Mouse (Mus musculus) ES-E14 (cell line): ENCODE measurements around the gene Cdh26. TPM values are rescaled to one million over a fixed set of nuclear protein-coding genes. Genes with fewer than 3 reads are reported as not detected.

ENCODE experiments used
- DNase-seq: peaks from one replicate; pipeline ENCODE4 v3.0.0-alpha.2; 2013; ENCODE audit warnings: low read depth, low spot score
- H3K27ac ChIP-seq: 2 replicates; pipeline ENCODE4 v1.5.1; 2012; ENCODE audit warnings: low read depth, mild to moderate bottlenecking, low read length, moderate library complexity, mixed read lengths; ENCODE audit not compliant: poor library complexity, insufficient read depth, severe bottlenecking
- H3K36me3 ChIP-seq: 2 replicates; pipeline ENCODE4 v1.6.1; 2012; ENCODE audit warnings: mild to moderate bottlenecking, low read length, moderate library complexity, mixed read lengths; ENCODE audit not compliant: control insufficient read depth, poor library complexity, insufficient read depth, severe bottlenecking
- H3K4me1 ChIP-seq, 2 experiments: fragments of 150-350 bp in 1 of 2; sonication (generic) in 1 of 2; 2 replicates each; pipeline ENCODE4 v1.6.1; 2012; ENCODE audit warnings: low read length in 2 of 2, mild to moderate bottlenecking in 1 of 2, mixed read lengths in 1 of 2; ENCODE audit not compliant: control insufficient read depth in 2 of 2, insufficient read depth in 2 of 2, poor library complexity in 1 of 2
- H3K4me3 ChIP-seq, 2 experiments: fragments of 150-350 bp in 1 of 2; sonication (generic) in 1 of 2; 2 replicates each; pipeline ENCODE4 v1.5.1; 2012; ENCODE audit warnings: low read length in 2 of 2, low read depth in 1 of 2, mild to moderate bottlenecking in 1 of 2, mixed read lengths in 1 of 2; ENCODE audit not compliant: insufficient read depth in 1 of 2, poor library complexity in 1 of 2, severe bottlenecking in 1 of 2
- H3K9ac ChIP-seq: 2 replicates; pipeline ENCODE4 v1.6.1; 2012; ENCODE audit warnings: low read depth, mild to moderate bottlenecking, low read length, mixed read lengths; ENCODE audit not compliant: poor library complexity, insufficient read depth, severe bottlenecking
- H3K9me3 ChIP-seq: fragments of 150-350 bp; sonication (generic); 2 replicates; pipeline ENCODE4 v1.6.1; 2012; ENCODE audit warnings: low read depth, mild to moderate bottlenecking, low read length; ENCODE audit not compliant: control insufficient read depth, insufficient read depth
- CHD2 ChIP-seq: IDR thresholded peaks from 2 replicates; pipeline ENCODE4 v1.6.1; 2014; ENCODE audit warnings: mild to moderate bottlenecking, low read depth, low read length, inconsistent platforms
- HCFC1 ChIP-seq: IDR thresholded peaks from 2 replicates; pipeline ENCODE4 v1.6.1; 2012; ENCODE audit warnings: low read length, inconsistent platforms, borderline replicate concordance; ENCODE audit not compliant: insufficient read depth
- MAFK ChIP-seq: IDR thresholded peaks from 2 replicates; pipeline ENCODE4 v1.6.1; 2014; ENCODE audit warnings: mild to moderate bottlenecking, low read depth, low read length, inconsistent platforms; ENCODE audit not compliant: insufficient read depth
- ZC3H11A ChIP-seq: IDR thresholded peaks from 2 replicates; pipeline ENCODE4 v1.6.1; 2012; ENCODE audit warnings: low read depth, mild to moderate bottlenecking, inconsistent platforms, low read length, borderline replicate concordance
- ZNF384 ChIP-seq: IDR thresholded peaks from 2 replicates; pipeline ENCODE4 v1.6.1; 2012; ENCODE audit warnings: low read depth, low read length, inconsistent platforms
- in situ Hi-C, 2 experiments: fragments of 600-800 bp; cut with MboI; formaldehyde crosslinking; loops; one replicate each; pipeline ENCODE4 v1.15.1; 2025; ENCODE audit warnings: low sequenced_read_pairs in 2 of 2, inconsistent platforms in 1 of 2; ENCODE audit not compliant: unreplicated experiment in 2 of 2
- total RNA-seq: library from RNA; depleted of rRNA; stranded (reverse); fragments of 300-350 nt; gene quantifications from 2 replicates; pipeline ENCODE4 v1.2.3, GENCODE M21; 2012; rRNA removed

The Cdh26 gene
- total RNA-seq, 1 experiment: 0.22 TPM

GRCm38 (mm10) chr2:178526776-178527175 is 96.4 kb downstream of the Cdh26 start:
- H3K27ac ChIP-seq: no peak overlapping the region
- no peak for TF ChIP-seq MAFK
- no peak for TF ChIP-seq ZC3H11A
- TF ChIP-seq HCFC1: no peak
- TF ChIP-seq CHD2: no peak
- TF ChIP-seq ZNF384: no peak
- H3K4me1 ChIP-seq: no peaks in the 10 kb centered on the region
- in situ Hi-C loops: no loop called here
- H3K9ac ChIP-seq: no peak overlapping the region
- no peak for DNase-seq
- H3K4me3 ChIP-seq: no peak overlapping the region
- no peaks in the 10 kb centered on the region for H3K36me3 ChIP-seq
- H3K9me3 ChIP-seq: no peaks in the 10 kb centered on the region

- Histone ChIP-seq H3K27ac (no peak overlapping the region), H3K36me3 (no peaks in the 10 kb centered on the region), H3K4me1 (no peaks in the 10 kb centered on the region), H3K9ac (no peak overlapping the region), H3K4me3 (no peak overlapping the region), H3K9me3 (no peaks in the 10 kb centered on the region)
- no peak for DNase-seq
- in situ Hi-C loops: no loop called here
- TF ChIP-seq CHD2 (no peak), ZNF384 (no peak), MAFK (no peak), HCFC1 (no peak), ZC3H11A (no peak)
These were observed 100.9 kb downstream of the Cdh26 start for GRCm38 (mm10) chr2:178531226-178531625.

- no peak for DNase-seq
- H3K9ac ChIP-seq: no peak overlapping the region
- in situ Hi-C loops: no loop called here
- H3K4me1 ChIP-seq: no peaks in the 10 kb centered on the region
- H3K9me3 ChIP-seq: no peaks in the 10 kb centered on the region
- H3K4me3 ChIP-seq: no peak overlapping the region
- H3K27ac ChIP-seq: no peak overlapping the region
- TF ChIP-seq CHD2: no peak
- TF ChIP-seq ZC3H11A: no peak
- no peak for TF ChIP-seq MAFK
- TF ChIP-seq ZNF384: no peak
- no peak for TF ChIP-seq HCFC1
- H3K36me3 ChIP-seq: no peaks in the 10 kb centered on the region
These were observed 106.2 kb downstream of the Cdh26 start for GRCm38 (mm10) chr2:178536574-178536973.

Other genes starting within 250 kb of the Cdh26 start
- gene Sycp2, start 22.8 kb upstream of the Cdh26 start, total RNA-seq: 0.95 and 1.4 TPM in 2 replicates
- 0.49 and 0.53 TPM in 2 replicates for gene Ppp1r3d, start 16.1 kb upstream of the Cdh26 start, total RNA-seq
- 0.74 and 0.76 TPM in 2 replicates for gene Fam217b, start 16.0 kb upstream of the Cdh26 start, total RNA-seq